Mouse (Mus musculus) brain, adult 2 months (tissue): ENCODE data around the gene Gipr.

Experiments used
- DNase-seq: peaks from one replicate; pipeline ENCODE4 v3.0.0; 2011; ENCODE audit warnings: low read depth, low spot score

The Gipr gene

GRCm38 (mm10) chr7:19165656-19166423 lies at the start of gene Gipr:
Gipr (minus strand) TSS chr7:19166127.
- peak; percentile 65 for DNase-seq

- no peak for DNase-seq
Observed at GRCm38 (mm10) chr7:19214940-19215339, 49.0 kb upstream of the Gipr start.

GRCm38 (mm10) chr7:19214369-19214768 lies 48.4 kb upstream of the Gipr start:
- no peak for DNase-seq

GRCm38 (mm10) chr7:19213385-19213784 lies 47.5 kb upstream of the Gipr start:
- DNase-seq = no peak

- no peak for DNase-seq
Observed at GRCm38 (mm10) chr7:19211996-19212755, 46.2 kb upstream of the Gipr start, which contains the start of gene Gpr4. Gpr4 (plus strand) TSS chr7:19212538.

- DNase-seq = no peak
Observed at GRCm38 (mm10) chr7:19211041-19211675, 45.2 kb upstream of the Gipr start.

- DNase-seq = no peak
Observed at GRCm38 (mm10) chr7:19210010-19210409, 44.1 kb upstream of the Gipr start.

- no peak for DNase-seq
Observed at GRCm38 (mm10) chr7:19209494-19209893, 43.6 kb upstream of the Gipr start.

- peak; percentile 73 for DNase-seq
Observed at GRCm38 (mm10) chr7:19208944-19209472, 43.1 kb upstream of the Gipr start.

- no peak for DNase-seq
Observed at GRCm38 (mm10) chr7:19208201-19208910, 42.4 kb upstream of the Gipr start.

- DNase-seq = no peak
Observed at GRCm38 (mm10) chr7:19202065-19202850, 36.3 kb upstream of the Gipr start.

GRCm38 (mm10) chr7:19201660-19202059 lies 35.7 kb upstream of the Gipr start:
- DNase-seq = no peak

- DNase-seq = peak; percentile 51
Observed at GRCm38 (mm10) chr7:19197985-19198384, 32.1 kb upstream of the Gipr start.

GRCm38 (mm10) chr7:19196676-19197075 lies 30.7 kb upstream of the Gipr start:
- DNase-seq = peak; percentile 82

GRCm38 (mm10) chr7:19194676-19195075 lies 28.7 kb upstream of the Gipr start:
- no peak for DNase-seq

- no peak for DNase-seq
Observed at GRCm38 (mm10) chr7:19184758-19185157, 18.8 kb upstream of the Gipr start.

GRCm38 (mm10) chr7:19184250-19184649 lies 18.3 kb upstream of the Gipr start:
- no peak for DNase-seq

GRCm38 (mm10) chr7:19180862-19181429 lies 15.0 kb upstream of the Gipr start:
- DNase-seq = no peak

GRCm38 (mm10) chr7:19179936-19180335 lies 14.0 kb upstream of the Gipr start:
- no peak for DNase-seq

GRCm38 (mm10) chr7:19179173-19179572 lies 13.2 kb upstream of the Gipr start:
- peak; percentile 87 for DNase-seq
